Mouse (Mus musculus) testis, adult 2 months (tissue): ENCODE measurements at regions not wholly inside any gene's neighbourhood (a gene's known extent, or its start where the extent isn't known, plus 50 kb on each side); places are given as distances from the start of the nearest gene placed in this dataset.

Experiments
- CTCF ChIP-seq: fragments of 200-500 bp; IDR thresholded peaks from 2 replicates; pipeline ENCODE4 v1.5.1; 2012; ENCODE audit warnings: low read depth, mild to moderate bottlenecking, inconsistent platforms, low read length, moderate library complexity; ENCODE audit not compliant: control insufficient read depth, insufficient read depth, insufficient replicate concordance
- POLR2A ChIP-seq: fragments of 200-500 bp; IDR thresholded peaks from 2 replicates; pipeline ENCODE4 v1.6.1; 2012; ENCODE audit warnings: low read depth, mild to moderate bottlenecking, inconsistent platforms, low read length, moderate library complexity; ENCODE audit not compliant: control insufficient read depth

- TF ChIP-seq CTCF (no peak), POLR2A (no peak)
Observed at GRCm38 (mm10) chr17:87504960-87505681, 58.4 kb upstream of the Calm2 start.
